Mouse (Mus musculus) ES-CJ7 (cell line): ENCODE measurements around the gene Polr2f.

ENCODE experiments used
- DNase-seq: peaks from one replicate; pipeline ENCODE4 v3.0.0; 2011; ENCODE audit warnings: low read depth, low spot score

Polr2f gene

GRCm38 (mm10) chr15:79155572-79155971, 14.8 kb downstream of the Polr2f start:
- DNase-seq, result no peak

DNA sequence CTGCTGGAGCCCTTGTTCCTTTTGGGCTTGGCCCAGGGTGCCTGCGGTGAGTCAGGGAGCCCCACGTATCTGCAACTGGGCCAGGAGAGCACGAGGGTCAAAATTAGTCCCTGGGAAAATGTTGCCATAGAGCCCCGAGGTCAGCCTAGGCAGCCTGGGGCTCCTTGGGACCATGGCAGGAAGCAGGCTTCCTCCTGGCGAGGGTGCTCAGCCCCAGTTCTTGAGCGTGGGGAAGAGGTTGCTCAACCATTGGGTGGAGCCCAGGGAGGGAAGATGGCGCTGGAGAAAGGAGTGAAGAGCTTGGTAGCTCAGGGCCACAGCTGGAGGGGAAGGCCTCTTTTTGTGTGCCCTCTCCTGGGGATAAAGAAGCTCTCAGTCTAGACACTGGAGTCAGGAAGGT, 21.5 kb downstream of the Polr2f start:
- no peak for DNase-seq

GRCm38 (mm10) chr15:79162822-79163221, 22.0 kb downstream of the Polr2f start:
- DNase-seq, result no peak

GRCm38 (mm10) chr15:79164251-79164650, 23.4 kb downstream of the Polr2f start:
- no peak for DNase-seq

DNA sequence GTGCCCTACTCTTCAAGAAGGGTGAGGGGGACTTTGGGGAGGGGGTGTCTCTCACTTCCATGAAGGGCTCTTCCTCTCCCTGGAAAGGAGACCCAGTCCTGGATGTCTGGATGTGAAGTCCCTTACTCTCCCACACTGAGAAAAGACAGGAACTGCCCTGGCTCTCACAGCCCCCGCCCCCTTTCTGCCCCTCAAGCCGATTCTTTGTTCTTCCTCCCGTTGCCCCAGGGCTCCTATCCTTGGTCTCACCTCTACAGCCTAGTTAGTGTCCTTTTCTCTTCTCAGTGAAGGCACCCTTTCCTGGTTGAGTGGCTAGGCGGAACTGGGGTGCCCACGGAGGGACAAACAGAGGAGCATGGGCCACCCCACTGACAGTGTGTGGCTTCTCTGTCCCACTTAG, 24.3 kb downstream of the Polr2f start, which contains the start of gene Sox10:
Gene Sox10, minus strand, starts transcription at position 101 of the 400 bp plus-strand sequence.
- DNase-seq, result no peak

- DNase-seq, result no peak
Measured at GRCm38 (mm10) chr15:79166712-79167111, 25.9 kb downstream of the Polr2f start.

DNA sequence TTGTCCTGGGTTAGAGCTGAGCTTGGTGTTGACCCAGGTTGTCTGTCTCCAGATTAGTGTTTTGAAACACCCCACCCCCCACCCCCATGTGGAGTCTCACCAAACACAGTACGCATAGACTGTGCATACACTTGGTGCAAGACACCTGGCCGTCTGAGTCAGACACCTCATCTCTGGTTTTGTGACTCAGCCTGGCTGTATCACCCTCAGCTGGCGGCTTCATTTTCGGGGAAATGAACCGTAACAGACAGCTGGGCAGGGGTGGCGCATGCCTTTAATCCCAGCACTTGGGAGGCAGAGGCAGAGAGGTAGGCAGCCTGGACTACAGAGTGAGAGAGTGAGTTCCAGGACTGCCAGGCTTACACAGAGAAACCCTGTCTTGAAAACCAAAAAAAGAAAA, 36.1 kb downstream of the Polr2f start:
- no peak for DNase-seq

DNA sequence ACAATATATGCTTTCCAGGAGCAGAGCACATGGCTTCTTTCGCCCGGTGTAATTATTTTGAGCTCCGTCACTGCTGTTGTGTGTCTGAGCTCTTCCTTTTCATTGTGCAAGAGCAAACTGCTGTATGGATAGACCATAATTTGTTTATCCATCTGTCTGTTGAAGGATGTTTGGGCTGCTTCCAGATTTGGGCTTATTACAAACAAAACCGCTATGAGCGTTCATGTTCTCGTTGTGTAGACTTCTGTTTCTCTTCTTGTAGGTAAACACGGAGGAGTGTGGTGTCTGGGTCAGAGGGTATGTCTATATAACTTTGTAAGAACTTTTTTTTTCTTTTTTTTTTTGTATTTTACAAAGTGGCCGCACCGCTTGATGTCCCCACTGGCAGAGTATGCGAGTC, 44.4 kb downstream of the Polr2f start:
- DNase-seq, result no peak

- no peak for DNase-seq
Measured at GRCm38 (mm10) chr15:79187819-79188218, 47.0 kb downstream of the Polr2f start.

- DNase-seq, result no peak
Measured at GRCm38 (mm10) chr15:79191426-79191825, 50.6 kb downstream of the Polr2f start.

DNA sequence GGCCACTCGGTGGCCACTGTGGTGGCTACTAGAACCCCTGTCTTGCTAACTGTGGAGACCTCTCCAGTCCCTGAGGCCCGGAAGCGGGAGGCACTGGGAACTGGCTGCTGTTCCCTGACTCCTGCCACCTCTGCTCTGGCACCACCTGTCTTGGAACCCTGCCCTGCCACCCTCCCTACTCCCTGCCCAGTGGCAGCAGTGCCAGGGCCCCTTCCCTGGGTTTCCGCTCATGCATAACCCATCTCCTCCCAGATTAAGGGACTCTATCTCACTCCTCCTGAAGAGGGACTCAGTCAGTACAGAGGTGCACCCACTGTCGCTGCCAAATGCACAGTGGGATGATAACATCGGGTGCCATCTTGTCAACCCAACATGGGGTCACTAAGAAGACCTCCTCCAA, 51.6 kb downstream of the Polr2f start:
- no peak for DNase-seq

DNA sequence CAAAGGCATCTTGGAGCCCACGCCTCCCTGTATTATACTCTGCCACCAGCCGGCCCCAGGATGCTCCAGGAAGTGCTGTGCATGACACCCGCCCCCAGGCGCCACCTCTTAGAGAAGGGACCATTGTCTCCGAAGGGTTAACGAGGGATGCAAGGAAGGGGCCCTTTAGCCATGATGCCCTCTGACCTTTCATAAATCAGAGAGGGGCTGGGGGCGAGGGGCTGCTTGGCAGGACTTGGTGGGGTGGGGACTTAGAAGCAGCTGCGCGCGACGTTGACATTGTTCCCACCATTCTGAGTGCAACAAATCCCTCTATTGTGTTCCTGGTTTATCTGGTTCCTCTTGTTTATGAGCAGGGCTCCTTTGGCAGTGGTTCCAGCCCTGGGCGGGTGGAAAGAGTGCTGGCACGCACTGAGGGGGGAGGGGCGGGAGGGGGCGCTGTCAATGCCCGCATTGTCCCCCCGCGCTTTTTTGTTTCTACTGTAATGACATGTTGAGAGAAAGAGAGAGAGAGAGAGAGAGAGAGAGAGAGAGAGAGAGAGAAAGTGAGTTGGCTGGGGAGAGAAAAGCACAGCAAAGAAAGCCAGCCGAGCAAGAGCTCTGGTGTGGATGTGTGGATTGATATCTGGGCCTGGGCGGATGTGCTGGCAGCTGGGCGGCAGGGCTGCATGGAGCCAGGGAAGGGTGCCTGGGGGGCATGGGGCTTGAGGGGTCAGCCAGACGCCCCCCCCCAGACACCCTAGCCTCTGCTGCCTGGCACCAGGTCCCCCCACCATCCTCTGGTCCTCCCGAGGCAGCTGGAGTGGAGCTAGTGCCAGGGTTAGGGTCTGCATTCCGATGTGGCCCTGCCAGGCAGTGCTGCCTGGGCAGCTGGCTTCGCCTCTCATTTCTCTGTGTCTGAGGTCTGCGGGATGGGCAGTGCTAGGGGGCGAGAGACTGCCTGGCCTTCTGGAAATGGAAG, 52.4 kb downstream of the Polr2f start:
- DNase-seq, result peak; percentile 72

- no peak for DNase-seq
Measured at GRCm38 (mm10) chr15:79194048-79194447, 53.2 kb downstream of the Polr2f start.

- no peak for DNase-seq
Measured at GRCm38 (mm10) chr15:79194946-79195345, 54.1 kb downstream of the Polr2f start.

GRCm38 (mm10) chr15:79195492-79195891, 54.7 kb downstream of the Polr2f start:
- no peak for DNase-seq

DNA sequence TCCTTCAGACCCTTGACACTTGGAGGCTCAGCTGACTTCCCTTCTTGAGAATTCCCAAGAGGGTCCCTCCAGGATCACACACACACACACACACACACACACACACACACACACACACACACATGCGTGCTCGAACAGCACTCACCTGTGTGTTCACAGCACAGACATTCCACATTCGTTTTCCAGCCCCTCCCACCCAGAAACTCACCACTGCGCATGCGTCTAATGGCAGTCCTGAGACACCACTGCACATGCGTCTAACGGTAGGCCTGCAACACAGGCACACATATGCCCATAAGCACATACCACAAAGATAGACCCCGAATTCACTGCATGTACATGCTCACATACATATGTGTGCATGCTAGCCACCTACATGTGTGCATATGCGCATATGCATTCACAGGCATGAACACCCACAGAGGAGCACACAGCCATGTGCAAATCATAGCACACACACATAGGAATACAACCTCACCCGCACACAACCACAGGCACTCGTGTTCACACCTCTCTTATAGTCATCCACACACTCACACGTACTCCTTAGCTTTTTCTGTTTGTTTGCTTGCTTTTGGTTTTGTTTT, 58.7 kb downstream of the Polr2f start:
- DNase-seq, result no peak
